Mouse (Mus musculus): ENCODE data around the gene Maged2. TPM values are rescaled to one million over a fixed set of nuclear protein-coding genes. Genes with fewer than 3 reads are reported as not detected.
"Not testable (repeated sequence)": the region's sequence is repeated elsewhere in the genome, so short reads cannot be mapped to it uniquely, and the experiment has no call there.

Maged2 gene
- 507 and 525 TPM in 2 replicates for polyA plus RNA-seq (2015; fragmentation: Nextera tagmentation; extraction: Ambion mirVana)

DNA sequence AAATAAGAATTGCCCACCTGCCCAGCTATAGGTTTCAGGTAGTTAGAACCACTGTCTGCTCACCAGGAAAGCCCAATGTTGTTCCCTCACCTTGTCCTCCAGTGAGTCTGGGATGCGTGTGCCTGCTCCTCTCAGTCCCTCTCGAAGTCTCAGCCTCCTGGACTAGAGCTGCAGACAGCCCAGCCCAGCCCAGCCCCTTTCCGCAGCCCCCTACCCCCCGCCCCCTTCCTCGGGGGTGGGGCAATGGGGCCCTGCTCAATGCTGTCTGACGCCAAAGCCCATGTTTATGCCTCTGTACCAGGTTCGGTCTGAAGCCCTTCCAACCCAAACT, at the start of gene Maged2:
Maged2 (minus strand) TSS at position 207 of the 331 bp plus-strand sequence.
- no peak for ATAC-seq (replicated peaks; ENCODE audit: extremely low read depth, insufficient read depth, low FRiP score)
- Histone ChIP-seq H3K4me2 (ENCODE audit: low read depth, low read length) (peak within 1 kb of the TSS; percentile 52), H3K36me3 (ENCODE audit: control insufficient read depth, insufficient read depth) (peaks cover 12% of the 10 kb centered on the region), H3K4me1 (ENCODE audit: control insufficient read depth, insufficient read depth, low read length) (peaks cover 2% of the 10 kb centered on the region), H3K27me3 (ENCODE audit: control insufficient read depth, insufficient read depth, low read length) (no peaks in the 10 kb centered on the region), H3K9me3 (replicated peaks; ENCODE audit: control insufficient read depth, low read length) (no peaks in the 10 kb centered on the region), H3K4me3 (ENCODE audit: low read length) (peak within 1 kb of the TSS; percentile 72), H3K9ac (ENCODE audit: low read length) (peak within 1 kb of the TSS; percentile 76), H3K27ac (ENCODE audit: low read length) (peak within 1 kb of the TSS; percentile 87)
- 22% methylated on average over 7 of the region's 7 CpGs for WGBS

DNA sequence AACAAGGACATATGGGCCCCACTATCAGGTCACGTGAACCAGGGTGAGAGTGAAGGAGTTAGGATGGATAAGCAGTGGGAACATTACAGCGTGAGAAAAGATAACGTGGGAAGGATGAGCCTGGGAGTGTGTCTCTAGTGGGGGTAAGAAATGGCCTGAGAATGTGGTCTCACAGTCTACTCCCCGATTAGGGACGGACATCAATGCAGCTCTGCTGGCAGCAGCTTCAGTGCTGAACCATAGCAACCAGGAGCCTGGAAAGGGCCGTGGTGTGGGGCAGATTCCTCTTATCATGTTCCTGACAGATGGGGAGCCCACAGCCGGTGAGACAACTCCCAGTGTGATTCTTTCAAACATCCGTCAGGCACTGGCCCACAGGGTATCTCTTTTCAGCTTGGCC, 34.1 kb upstream of the Maged2 start:
- Histone ChIP-seq H3K4me3 (ENCODE audit: low read length) (no peak overlapping the region), H3K4me1 (ENCODE audit: control insufficient read depth, insufficient read depth, low read length) (no peaks in the 10 kb centered on the region), H3K27ac (ENCODE audit: low read length) (0 out of 2 replicates have a peak overlapping the region, but pooled peaks have one; percentile 14), H3K27me3 (ENCODE audit: control insufficient read depth, insufficient read depth, low read length) (no peaks in the 10 kb centered on the region; the same call in 1 of the 2 replicates), H3K4me2 (ENCODE audit: low read depth, low read length) (no peak overlapping the region), H3K9me3 (replicated peaks; ENCODE audit: control insufficient read depth, low read length) (no peaks in the 10 kb centered on the region), H3K9ac (ENCODE audit: low read length) (no peak overlapping the region), H3K36me3 (ENCODE audit: control insufficient read depth, insufficient read depth) (no peaks in the 10 kb centered on the region)
- ATAC-seq (replicated peaks; ENCODE audit: extremely low read depth, insufficient read depth, low FRiP score): no peak
- WGBS: 34% methylated on average over 8 of the region's 8 CpGs

GRCm38 (mm10) chrX:150845480-150846205, 31.5 kb upstream of the Maged2 start:
- H3K9ac ChIP-seq (ENCODE audit: low read length); H3K4me3 ChIP-seq (ENCODE audit: low read length); H3K4me1 ChIP-seq (ENCODE audit: control insufficient read depth, insufficient read depth, low read length); H3K4me2 ChIP-seq (ENCODE audit: low read depth, low read length); H3K27me3 ChIP-seq (ENCODE audit: control insufficient read depth, insufficient read depth, low read length); H3K36me3 ChIP-seq (ENCODE audit: control insufficient read depth, insufficient read depth); H3K9me3 ChIP-seq (replicated peaks; ENCODE audit: control insufficient read depth, low read length): not testable (repeated sequence)
- peak; percentile 86 for ATAC-seq (replicated peaks; ENCODE audit: extremely low read depth, insufficient read depth, low FRiP score)
- WGBS: 41% methylated on average over 4 of the region's 10 CpGs
- peak overlapping the region; percentile 31; the same call in 1 of the 2 replicates for H3K27ac ChIP-seq (ENCODE audit: low read length)

DNA sequence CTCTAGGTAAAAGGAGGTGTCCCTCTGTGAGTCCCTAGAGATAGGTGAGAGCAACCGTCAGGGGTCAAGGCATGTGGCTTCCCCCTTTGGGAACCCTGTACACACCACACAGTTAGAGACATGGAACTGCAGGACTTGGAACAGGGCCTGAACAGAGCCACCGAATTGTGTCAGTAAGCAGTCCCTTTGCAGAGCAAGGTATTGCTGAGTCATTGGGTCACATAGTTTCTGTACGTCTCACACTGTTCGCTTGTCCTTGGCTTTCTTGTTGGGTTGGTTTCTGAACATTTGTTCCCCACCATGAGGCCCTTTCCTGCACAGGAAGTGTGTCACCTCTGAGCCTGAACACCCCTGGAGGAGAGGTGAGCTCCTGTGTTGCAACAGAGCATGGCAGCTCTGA, 29.1 kb upstream of the Maged2 start:
- not testable (repeated sequence) for H3K27me3 ChIP-seq (ENCODE audit: control insufficient read depth, insufficient read depth, low read length); H3K27ac ChIP-seq (ENCODE audit: low read length); H3K4me1 ChIP-seq (ENCODE audit: control insufficient read depth, insufficient read depth, low read length); H3K36me3 ChIP-seq (ENCODE audit: control insufficient read depth, insufficient read depth); H3K4me3 ChIP-seq (ENCODE audit: low read length); H3K4me2 ChIP-seq (ENCODE audit: low read depth, low read length); ATAC-seq (replicated peaks; ENCODE audit: extremely low read depth, insufficient read depth, low FRiP score); H3K9ac ChIP-seq (ENCODE audit: low read length); H3K9me3 ChIP-seq (replicated peaks; ENCODE audit: control insufficient read depth, low read length)
- WGBS: 89% methylated on average over 1 of the region's 4 CpGs

DNA sequence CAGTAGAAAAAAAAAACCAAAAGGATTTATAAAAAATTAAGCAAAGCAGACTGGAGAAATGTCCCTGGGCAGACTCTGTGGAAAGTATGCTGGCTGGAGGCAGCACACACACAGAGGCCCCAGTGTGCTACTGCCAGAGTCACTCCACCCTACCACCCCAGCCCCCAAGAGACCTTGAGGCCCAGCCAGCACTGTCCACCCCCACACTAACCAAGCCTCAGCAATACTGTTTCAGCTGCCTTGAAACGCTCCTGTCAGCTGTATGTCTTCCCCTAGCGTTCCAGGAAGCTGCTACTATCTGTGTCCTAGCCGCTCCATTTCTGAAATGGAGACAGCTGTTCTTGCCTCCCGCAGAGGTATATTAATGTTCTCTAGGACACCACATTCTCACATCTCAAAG, 16.2 kb upstream of the Maged2 start:
- WGBS: 44% methylated on average over 4 of the region's 4 CpGs
- ATAC-seq (replicated peaks; ENCODE audit: extremely low read depth, insufficient read depth, low FRiP score): 0 out of 2 replicates have a peak, but pooled peaks have one; percentile 23
- no peaks in the 10 kb centered on the region for H3K9me3 ChIP-seq (replicated peaks; ENCODE audit: control insufficient read depth, low read length)
- H3K27me3 ChIP-seq (ENCODE audit: control insufficient read depth, insufficient read depth, low read length): no peaks in the 10 kb centered on the region
- H3K9ac ChIP-seq (ENCODE audit: low read length): no peak overlapping the region
- no peak overlapping the region for H3K4me3 ChIP-seq (ENCODE audit: low read length)
- no peak overlapping the region for H3K4me2 ChIP-seq (ENCODE audit: low read depth, low read length)
- H3K4me1 ChIP-seq (ENCODE audit: control insufficient read depth, insufficient read depth, low read length): no peaks in the 10 kb centered on the region
- H3K36me3 ChIP-seq (ENCODE audit: control insufficient read depth, insufficient read depth): no peaks in the 10 kb centered on the region
- H3K27ac ChIP-seq (ENCODE audit: low read length): no peak overlapping the region

DNA sequence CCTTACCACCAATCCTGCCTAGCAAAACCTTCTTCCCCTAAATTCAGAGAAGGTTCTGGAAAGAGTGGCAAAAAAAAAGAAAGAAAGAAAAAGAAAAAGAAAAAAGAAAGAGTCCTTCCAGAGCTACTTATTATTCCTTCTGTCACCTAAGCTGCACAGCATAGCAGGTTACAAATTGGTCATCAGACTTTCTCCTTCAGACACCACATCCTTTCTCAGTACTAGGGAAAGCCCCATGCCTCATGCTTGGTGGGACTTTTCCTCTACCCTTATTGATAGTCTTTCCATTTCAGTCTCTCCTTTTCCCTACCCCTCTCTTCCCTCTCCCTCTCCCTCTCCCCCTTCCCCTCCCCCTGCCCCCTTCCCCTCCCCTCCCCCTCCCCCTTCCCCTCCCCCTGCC, 3.1 kb upstream of the Maged2 start:
- Histone ChIP-seq H3K27me3 (ENCODE audit: control insufficient read depth, insufficient read depth, low read length) (no peaks in the 10 kb centered on the region), H3K9me3 (replicated peaks; ENCODE audit: control insufficient read depth, low read length) (no peaks in the 10 kb centered on the region), H3K4me3 (ENCODE audit: low read length) (no peak overlapping the region), H3K4me2 (ENCODE audit: low read depth, low read length) (no peak overlapping the region), H3K27ac (ENCODE audit: low read length) (no peak overlapping the region), H3K4me1 (ENCODE audit: control insufficient read depth, insufficient read depth, low read length) (peaks cover 2% of the 10 kb centered on the region), H3K9ac (ENCODE audit: low read length) (no peak overlapping the region), H3K36me3 (ENCODE audit: control insufficient read depth, insufficient read depth) (no peaks in the 10 kb centered on the region)
- no peak for ATAC-seq (replicated peaks; ENCODE audit: extremely low read depth, insufficient read depth, low FRiP score)

DNA sequence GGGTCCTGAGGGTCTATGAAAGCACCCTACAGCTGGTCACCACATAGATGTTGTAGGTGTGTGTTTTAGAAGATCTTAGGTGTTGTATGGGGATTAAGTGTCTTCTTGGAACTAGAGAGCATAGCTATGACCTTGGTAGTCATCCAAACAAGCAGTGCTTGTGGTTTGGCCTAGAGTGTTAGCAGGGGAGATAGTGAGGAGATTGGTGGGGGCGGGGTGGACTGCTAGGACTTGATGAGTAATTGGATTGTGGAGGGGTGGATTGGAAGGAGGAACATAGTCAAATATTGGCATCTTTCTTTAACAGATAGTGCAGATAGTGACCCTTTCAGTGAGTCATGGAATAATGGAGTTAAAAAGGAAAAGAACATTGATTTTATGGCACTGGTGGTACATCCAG, 1.5 kb upstream of the Maged2 start:
- no peak for ATAC-seq (replicated peaks; ENCODE audit: extremely low read depth, insufficient read depth, low FRiP score)
- H3K9me3 ChIP-seq (replicated peaks; ENCODE audit: control insufficient read depth, low read length): no peaks in the 10 kb centered on the region
- H3K4me1 ChIP-seq (ENCODE audit: control insufficient read depth, insufficient read depth, low read length): peaks cover 2% of the 10 kb centered on the region
- no peak overlapping the region for H3K4me3 ChIP-seq (ENCODE audit: low read length)
- peaks cover 8% of the 10 kb centered on the region; the same call in 1 of the 2 replicates for H3K36me3 ChIP-seq (ENCODE audit: control insufficient read depth, insufficient read depth)
- 75% methylated on average over 1 of the region's 1 CpGs for WGBS
- H3K9ac ChIP-seq (ENCODE audit: low read length): no peak overlapping the region
- H3K27me3 ChIP-seq (ENCODE audit: control insufficient read depth, insufficient read depth, low read length): no peaks in the 10 kb centered on the region
- no peak overlapping the region for H3K27ac ChIP-seq (ENCODE audit: low read length)
- H3K4me2 ChIP-seq (ENCODE audit: low read depth, low read length): no peak overlapping the region

- ATAC-seq (replicated peaks; ENCODE audit: extremely low read depth, insufficient read depth, low FRiP score): peak; percentile 67
- Histone ChIP-seq H3K27ac (ENCODE audit: low read length) (peak overlapping the region; percentile 87), H3K4me2 (ENCODE audit: low read depth, low read length) (peak overlapping the region; percentile 52), H3K27me3 (ENCODE audit: control insufficient read depth, insufficient read depth, low read length) (no peaks in the 10 kb centered on the region), H3K36me3 (ENCODE audit: control insufficient read depth, insufficient read depth) (peaks cover 14% of the 10 kb centered on the region), H3K9me3 (replicated peaks; ENCODE audit: control insufficient read depth, low read length) (no peaks in the 10 kb centered on the region), H3K9ac (ENCODE audit: low read length) (peak overlapping the region; percentile 76), H3K4me1 (ENCODE audit: control insufficient read depth, insufficient read depth, low read length) (peaks cover 2% of the 10 kb centered on the region), H3K4me3 (ENCODE audit: low read length) (peak overlapping the region; percentile 72)
- WGBS: 16% methylated on average over 16 of the region's 16 CpGs
These were observed 544 bp downstream of the Maged2 start for GRCm38 (mm10) chrX:150813464-150814138.

DNA sequence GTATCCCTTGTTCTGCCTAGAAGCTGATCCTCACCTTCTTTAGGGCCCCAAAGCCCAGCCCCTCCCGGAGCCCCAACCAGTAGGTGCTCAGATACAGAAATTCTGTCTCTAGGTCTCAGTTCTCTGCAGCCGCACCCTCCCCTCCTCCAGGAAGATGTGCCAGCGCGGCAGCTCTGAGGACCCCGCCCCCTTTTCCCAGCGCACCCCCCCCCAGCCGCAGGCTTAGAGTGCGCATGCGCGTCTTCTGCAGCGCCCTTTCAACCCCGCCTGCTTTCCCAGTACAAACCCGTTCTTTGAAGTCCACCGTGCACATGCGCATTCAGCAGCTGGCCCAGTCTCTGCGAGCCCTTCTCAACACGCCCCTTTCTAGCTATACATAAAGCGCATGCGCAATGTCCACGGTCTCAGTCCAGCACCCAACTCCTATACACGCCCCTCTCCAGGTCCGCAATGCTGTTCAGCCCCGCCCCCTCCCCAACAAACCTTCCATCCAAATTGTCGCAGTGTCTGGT, 1.3 kb downstream of the Maged2 start:
- peak overlapping the region; percentile 72 for H3K4me3 ChIP-seq (ENCODE audit: low read length)
- H3K27me3 ChIP-seq (ENCODE audit: control insufficient read depth, insufficient read depth, low read length): no peaks in the 10 kb centered on the region
- H3K36me3 ChIP-seq (ENCODE audit: control insufficient read depth, insufficient read depth): peaks cover 15% of the 10 kb centered on the region
- H3K4me1 ChIP-seq (ENCODE audit: control insufficient read depth, insufficient read depth, low read length): peaks cover 2% of the 10 kb centered on the region
- ATAC-seq (replicated peaks; ENCODE audit: extremely low read depth, insufficient read depth, low FRiP score): peak; percentile 93
- H3K27ac ChIP-seq (ENCODE audit: low read length): peak overlapping the region; percentile 87
- H3K4me2 ChIP-seq (ENCODE audit: low read depth, low read length): peak overlapping the region; percentile 59
- H3K9me3 ChIP-seq (replicated peaks; ENCODE audit: control insufficient read depth, low read length): no peaks in the 10 kb centered on the region
- H3K9ac ChIP-seq (ENCODE audit: low read length): peak overlapping the region; percentile 76
- 19% methylated on average over 22 of the region's 24 CpGs for WGBS
